9 mouse cellular contexts compared by ENCODE assay signal in genomic region chr12:116231612-116232011, GRCm38 (mm10). TPM values are rescaled to one million over a fixed set of nuclear protein-coding genes. Genes with fewer than 3 reads are reported as not detected.
DNase-seq lines count a peak whose midpoint lies in the region; ATAC-seq and TF ChIP-seq lines count a peak whose summit lies in the region.
"Had no signal": no experiment of that assay in that cellular context is flagged by ENCODE, and none has a peak within 500 bp of the region (broad histone marks: within the 10 kb centered on the region; RNA-seq: fewer than 3 reads in every experiment).

No protein-coding gene starts in this region.

- no peaks in the 10 kb centered on the region for H3K4me1 ChIP-seq in limb, embryonic 15.5 days
- no peaks in the 10 kb centered on the region for H3K4me1 ChIP-seq in limb, embryonic 10.5 days
- H3K4me1 ChIP-seq in heart, embryonic 14.5 days (ENCODE audit: control insufficient read depth in 2 of 2, insufficient read depth in 2 of 2, low read length in 2 of 2): no peaks in the 10 kb centered on the region
- no peaks in the 10 kb centered on the region for H3K4me1 ChIP-seq in lung, postnatal 0 days (ENCODE audit: insufficient read depth, low read depth, low read length)
- no peaks in the 10 kb centered on the region for H3K4me1 ChIP-seq in forebrain, embryonic 13.5 days
- H3K4me1 ChIP-seq in thymus, adult 2 months (replicated peaks; ENCODE audit: control insufficient read depth, insufficient read depth, low read length): no peaks in the 10 kb centered on the region

- ATAC-seq in limb, embryonic 15.5 days (ENCODE audit: insufficient number of reproducible peaks, low FRiP score, low TSS enrichment, low read depth): no peak
- no peak for ATAC-seq in heart, embryonic 14.5 days (ENCODE audit: insufficient number of reproducible peaks, insufficient read depth, low FRiP score, low read depth)
- peak; percentile 91 for ATAC-seq in lung, postnatal 0 days
- no peak for ATAC-seq in forebrain, embryonic 13.5 days

- H3K9me3 ChIP-seq in limb, embryonic 15.5 days: no peaks in the 10 kb centered on the region
- H3K9me3 ChIP-seq in limb, embryonic 10.5 days (replicated peaks): no peaks in the 10 kb centered on the region
- no peaks in the 10 kb centered on the region for H3K9me3 ChIP-seq in heart, embryonic 14.5 days (ENCODE audit: control insufficient read depth, low read length)
- no peaks in the 10 kb centered on the region for H3K9me3 ChIP-seq in lung, postnatal 0 days (ENCODE audit: low read length)
- H3K9me3 ChIP-seq in forebrain, embryonic 13.5 days (replicated peaks): no peaks in the 10 kb centered on the region

- DNase-seq in limb, embryonic 10.5 days (ENCODE audit: low spot score): no peak
- peak; percentile 37 to 48 for DNase-seq in adrenal gland, postnatal 4 days (ENCODE audit: low spot score in 2 of 2)
- peak; percentile 94 for DNase-seq in lung, postnatal 0 days (ENCODE audit: low spot score)
- peak; percentile 56 to 87 for DNase-seq in urinary bladder, postnatal 36 days (ENCODE audit: low spot score in 2 of 2)
- no peak for DNase-seq in thymus, adult 2 months

- no peak overlapping the region for H3K4me3 ChIP-seq in limb, embryonic 15.5 days
- H3K4me3 ChIP-seq in limb, embryonic 10.5 days: no peak overlapping the region
- H3K4me3 ChIP-seq in heart, embryonic 14.5 days (ENCODE audit: control insufficient read depth in 1 of 2, insufficient read depth in 1 of 2, low read depth in 1 of 2, low read length in 2 of 2): no peak overlapping the region
- H3K4me3 ChIP-seq in lung, postnatal 0 days (ENCODE audit: low read depth, low read length): no peak overlapping the region
- H3K4me3 ChIP-seq in forebrain, embryonic 13.5 days: no peak overlapping the region
- H3K4me3 ChIP-seq in thymus, adult 2 months (ENCODE audit: control insufficient read depth, insufficient read depth, low read length): no peak overlapping the region

- no peak overlapping the region for H3K9ac ChIP-seq in limb, embryonic 15.5 days
- no peak overlapping the region for H3K9ac ChIP-seq in heart, embryonic 14.5 days (ENCODE audit: low read length)
- no peak overlapping the region for H3K9ac ChIP-seq in lung, postnatal 0 days (replicated peaks; ENCODE audit: low read depth)
- H3K9ac ChIP-seq in forebrain, embryonic 13.5 days: no peak overlapping the region

- WGBS in limb, embryonic 15.5 days: 50% methylated on average over 12 of the region's 12 CpGs
- 91% methylated on average over 12 of the region's 12 CpGs for WGBS in limb, embryonic 10.5 days
- 31% methylated on average over 12 of the region's 12 CpGs for WGBS in heart, embryonic 14.5 days
- 28% methylated on average over 12 of the region's 12 CpGs for WGBS in lung, postnatal 0 days
- 76% methylated on average over 12 of the region's 12 CpGs for WGBS in forebrain, embryonic 13.5 days
- 85% methylated on average over 12 of the region's 12 CpGs for WGBS in thymus, adult 2 months

- H3K27me3 ChIP-seq in limb, embryonic 15.5 days: no peaks in the 10 kb centered on the region
- H3K27me3 ChIP-seq in limb, embryonic 10.5 days (ENCODE audit: low read depth, poor library complexity, severe bottlenecking): no peaks in the 10 kb centered on the region
- H3K27me3 ChIP-seq in heart, embryonic 14.5 days (ENCODE audit: control insufficient read depth, insufficient read depth, low read length): no peaks in the 10 kb centered on the region
- H3K27me3 ChIP-seq in lung, postnatal 0 days (replicated peaks; ENCODE audit: insufficient read depth, low read length): no peaks in the 10 kb centered on the region
- no peaks in the 10 kb centered on the region for H3K27me3 ChIP-seq in forebrain, embryonic 13.5 days
- no peaks in the 10 kb centered on the region for H3K27me3 ChIP-seq in thymus, adult 2 months (ENCODE audit: control insufficient read depth, insufficient read depth, low read length)

- peak; percentile 100 for TF ChIP-seq EP300 in lung, postnatal 0 days (IDR thresholded peaks at IDR 0.05)

- H3K36me3 ChIP-seq in limb, embryonic 15.5 days: peaks cover 16% of the 10 kb centered on the region; the same call in 1 of the 2 replicates
- 0 out of 2 replicates have a peak, but pooled peaks cover 2% of the 10 kb centered on the region for H3K36me3 ChIP-seq in limb, embryonic 10.5 days
- H3K36me3 ChIP-seq in heart, embryonic 14.5 days (ENCODE audit: control insufficient read depth, insufficient read depth, low read length): 0 out of 2 replicates have a peak, but pooled peaks cover 2% of the 10 kb centered on the region
- no peaks in the 10 kb centered on the region for H3K36me3 ChIP-seq in lung, postnatal 0 days (ENCODE audit: insufficient read depth, low read length)
- peaks cover 14% of the 10 kb centered on the region for H3K36me3 ChIP-seq in forebrain, embryonic 13.5 days (ENCODE audit: poor library complexity, severe bottlenecking)
- no peaks in the 10 kb centered on the region for H3K36me3 ChIP-seq in thymus, adult 2 months (ENCODE audit: control insufficient read depth, insufficient read depth, low read length)

- peak overlapping the region; percentile 27; the same call in 1 of the 2 replicates for H3K27ac ChIP-seq in limb, embryonic 15.5 days
- no peak overlapping the region for H3K27ac ChIP-seq in limb, embryonic 10.5 days
- no peak overlapping the region for H3K27ac ChIP-seq in heart, embryonic 14.5 days (replicated peaks in 1 of 2; ENCODE audit: control insufficient read depth in 1 of 2, insufficient read depth in 1 of 2, low read depth in 2 of 2, low read length in 2 of 2)
- H3K27ac ChIP-seq in lung, postnatal 0 days (ENCODE audit: low read length): peak overlapping the region; percentile 78
- H3K27ac ChIP-seq in forebrain, embryonic 13.5 days: no peak overlapping the region
- no peak overlapping the region for H3K27ac ChIP-seq in thymus, adult 2 months (ENCODE audit: control insufficient read depth, insufficient read depth, low read length)

- TF ChIP-seq POLR2A in thymus, adult 2 months (IDR thresholded peaks at IDR 0.05; ENCODE audit: control insufficient read depth, extremely low read depth, insufficient read depth, low read length, poor library complexity): no peak

- H3K4me2 ChIP-seq in limb, embryonic 15.5 days: no peak overlapping the region
- peak overlapping the region; percentile 39 for H3K4me2 ChIP-seq in heart, embryonic 14.5 days (ENCODE audit: low read length)
- no peak overlapping the region for H3K4me2 ChIP-seq in lung, postnatal 0 days (replicated peaks; ENCODE audit: low read depth, low read length)
- no peak overlapping the region for H3K4me2 ChIP-seq in forebrain, embryonic 13.5 days

- no peak for TF ChIP-seq CTCF in lung, postnatal 0 days (IDR thresholded peaks at IDR 0.05)
- TF ChIP-seq CTCF in thymus, adult 2 months (IDR thresholded peaks at IDR 0.05; ENCODE audit: borderline replicate concordance, control insufficient read depth, extremely low read depth, insufficient read depth, low read length, poor library complexity): no peak

RNA-seq across cellular contexts. Expression of gene Wdr60, which starts 31.2 kb away (rescaled TPM):
- polyA plus RNA-seq in limb, embryonic 15.5 days (2015; fragmentation: Nextera tagmentation; extraction: Ambion mirVana): 23.1 and 28.3 TPM in 2 replicates
- 12.6 and 17.9 TPM in 2 replicates for polyA plus RNA-seq in limb, embryonic 10.5 days (2016; fragmentation: Nextera tagmentation; extraction: Ambion mirVana)
- total RNA-seq in adrenal gland, postnatal 4 days (2021): 10 to 100 TPM; 11.1 to 12.1 TPM
- 2.9 and 5.3 TPM in 2 replicates for polyA plus RNA-seq in heart, embryonic 14.5 days (2014; fragmentation: Nextera tagmentation; extraction: Ambion mirVana)
- 15.4 and 16.6 TPM in 2 replicates for polyA plus RNA-seq in lung, postnatal 0 days (2015; fragmentation: Nextera tagmentation; extraction: Ambion mirVana)
- 19.9 and 20.5 TPM in 2 replicates for polyA plus RNA-seq in forebrain, embryonic 13.5 days (2015; fragmentation: Nextera tagmentation; extraction: Ambion mirVana)
- 2.7 and 2.9 TPM in 2 replicates for polyA plus RNA-seq in thymus, adult 2 months (2012; rRNA removed)

RNA-seq across cellular contexts. Expression of gene Gm11027, which starts 43.6 kb away (rescaled TPM):
- polyA plus RNA-seq in limb, embryonic 15.5 days (2015; fragmentation: Nextera tagmentation; extraction: Ambion mirVana): not detected in 2 replicates
- not detected in 2 replicates for polyA plus RNA-seq in limb, embryonic 10.5 days (2016; fragmentation: Nextera tagmentation; extraction: Ambion mirVana)
- not detected for total RNA-seq in adrenal gland, postnatal 4 days (2021)
- not detected in 2 replicates for polyA plus RNA-seq in heart, embryonic 14.5 days (2014; fragmentation: Nextera tagmentation; extraction: Ambion mirVana)
- not detected in 2 replicates for polyA plus RNA-seq in lung, postnatal 0 days (2015; fragmentation: Nextera tagmentation; extraction: Ambion mirVana)
- not detected in 2 replicates for polyA plus RNA-seq in forebrain, embryonic 13.5 days (2015; fragmentation: Nextera tagmentation; extraction: Ambion mirVana)
- polyA plus RNA-seq in thymus, adult 2 months (2012; rRNA removed): not detected in 2 replicates
- total RNA-seq: layer of hippocampus, postnatal 25 days had no signal

RNA-seq across cellular contexts. Expression of gene Esyt2, which starts 49.4 kb away (rescaled TPM):
- polyA plus RNA-seq in limb, embryonic 15.5 days (2015; fragmentation: Nextera tagmentation; extraction: Ambion mirVana): 18.8 and 20.7 TPM in 2 replicates
- polyA plus RNA-seq in limb, embryonic 10.5 days (2016; fragmentation: Nextera tagmentation; extraction: Ambion mirVana): 12.7 and 15.4 TPM in 2 replicates
- total RNA-seq in adrenal gland, postnatal 4 days (2021): 10 to 100 TPM; 44.7 to 53.2 TPM
- polyA plus RNA-seq in heart, embryonic 14.5 days (2014; fragmentation: Nextera tagmentation; extraction: Ambion mirVana): 16.2 and 16.8 TPM in 2 replicates
- 16.7 and 17.2 TPM in 2 replicates for polyA plus RNA-seq in lung, postnatal 0 days (2015; fragmentation: Nextera tagmentation; extraction: Ambion mirVana)
- polyA plus RNA-seq in forebrain, embryonic 13.5 days (2015; fragmentation: Nextera tagmentation; extraction: Ambion mirVana): 9.9 and 10.9 TPM in 2 replicates
- polyA plus RNA-seq in thymus, adult 2 months (2012; rRNA removed): 20.4 and 23.0 TPM in 2 replicates

Comparison
In these comparisons a context has a peak if more than half of its experiments do, and no peak if none do; other contexts are left out.
1. H3K27ac ChIP-seq: peak in limb, embryonic 15.5 days (single experiment) and lung, postnatal 0 days (single experiment); none in limb, embryonic 10.5 days (single experiment), heart, embryonic 14.5 days (0 of 2), forebrain, embryonic 13.5 days (single experiment) and thymus, adult 2 months (single experiment).
2. DNase-seq: peak in adrenal gland, postnatal 4 days (2 of 2), lung, postnatal 0 days (single experiment) and urinary bladder, postnatal 36 days (2 of 2); none in limb, embryonic 10.5 days (single experiment) and thymus, adult 2 months (single experiment).